In genomic region chr12:79934091-79934490, GRCm38 (mm10) we compare ENCODE assay signal across 19 mouse cellular contexts.
A peak's percentile ranks its signal among the peaks of the same experiment; 100 is the strongest.
DNase-seq lines count a peak whose midpoint lies in the region; ATAC-seq and TF ChIP-seq lines count a peak whose summit lies in the region.
"Had no signal": no experiment of that assay in that cellular context is flagged by ENCODE, and none has a peak within 500 bp of the region (broad histone marks: within the 10 kb centered on the region; RNA-seq: fewer than 3 reads in every experiment).

No protein-coding gene starts in this region.

- no peak for TF ChIP-seq POLR2A in lung, adult 2 months (IDR thresholded peaks at IDR 0.05; ENCODE audit: borderline replicate concordance, extremely low read depth, low read depth, low read length)

- H3K4me1 ChIP-seq in heart, embryonic 13.5 days, result peaks cover 52% of the 10 kb centered on the region
- peaks cover 38% of the 10 kb centered on the region for H3K4me1 ChIP-seq in lung, embryonic 14.5 days (ENCODE audit: insufficient read depth)
- peaks cover 6% of the 10 kb centered on the region for H3K4me1 ChIP-seq in lung, adult 2 months (ENCODE audit: control insufficient read depth, insufficient read depth, low read length)

- no peak overlapping the region for H3K4me3 ChIP-seq in heart, embryonic 13.5 days
- H3K4me3 ChIP-seq in lung, embryonic 14.5 days (ENCODE audit: low read depth, low read length), result no peak overlapping the region
- no peak overlapping the region for H3K4me3 ChIP-seq in lung, adult 2 months (replicated peaks; ENCODE audit: extremely low read depth, low read depth, low read length)
- H3K4me3 ChIP-seq: layer of hippocampus, adult 2 months; neural tube, embryonic 13.5 days had no signal

- peak overlapping the region; percentile 57 for H3K27ac ChIP-seq in heart, embryonic 13.5 days (replicated peaks)
- H3K27ac ChIP-seq in lung, embryonic 14.5 days (ENCODE audit: low read depth), result peak overlapping the region; percentile 87
- H3K27ac ChIP-seq: hindbrain, postnatal 0 days; kidney, postnatal 0 days; layer of hippocampus, adult 2 months; liver, embryonic 14.5 days; neural tube, embryonic 13.5 days; stomach, postnatal 0 days had no signal

- H3K36me3 ChIP-seq in heart, embryonic 13.5 days, result no peaks in the 10 kb centered on the region
- no peaks in the 10 kb centered on the region for H3K36me3 ChIP-seq in lung, embryonic 14.5 days (ENCODE audit: insufficient read depth)
- H3K36me3 ChIP-seq: neural tube, embryonic 13.5 days had no signal

- H3K27me3 ChIP-seq in heart, embryonic 13.5 days (replicated peaks), result no peaks in the 10 kb centered on the region
- H3K27me3 ChIP-seq in lung, embryonic 14.5 days (ENCODE audit: insufficient read depth, low read length), result no peaks in the 10 kb centered on the region
- H3K27me3 ChIP-seq: neural tube, embryonic 13.5 days had no signal

- 0 out of 2 replicates have a peak overlapping the region, but pooled peaks have one; percentile 41 for H3K9ac ChIP-seq in heart, embryonic 13.5 days
- H3K9ac ChIP-seq in lung, embryonic 14.5 days, result no peak overlapping the region
- H3K9ac ChIP-seq: liver, embryonic 14.5 days; neural tube, embryonic 13.5 days had no signal

- no peak for ATAC-seq in heart, embryonic 13.5 days (ENCODE audit: extremely low read depth, insufficient number of reproducible peaks, low FRiP score, low TSS enrichment)
- ATAC-seq in lung, embryonic 14.5 days (ENCODE audit: insufficient read depth), result peak; percentile 65
- ATAC-seq: hindbrain, postnatal 0 days had no signal

- no peaks in the 10 kb centered on the region for H3K9me3 ChIP-seq in heart, embryonic 13.5 days
- no peaks in the 10 kb centered on the region for H3K9me3 ChIP-seq in lung, embryonic 14.5 days (ENCODE audit: low read depth, low read length)
- H3K9me3 ChIP-seq: neural tube, embryonic 13.5 days had no signal

- no peak overlapping the region for H3K4me2 ChIP-seq in heart, embryonic 13.5 days
- H3K4me2 ChIP-seq in lung, embryonic 14.5 days, result no peak overlapping the region
- H3K4me2 ChIP-seq: neural tube, embryonic 13.5 days had no signal

- TF ChIP-seq CTCF in lung, embryonic 14.5 days (IDR thresholded peaks at IDR 0.05; ENCODE audit: low read depth), result peak; percentile 26
- TF ChIP-seq CTCF in lung, adult 2 months (IDR thresholded peaks at IDR 0.05; ENCODE audit: insufficient read depth, low read length), result no peak

- no peak for DNase-seq in heart, postnatal 4 days
- peak; percentile 93 for DNase-seq in lung, embryonic 14.5 days
- no peak for DNase-seq in lung, adult 2 months
- peak; percentile 82 for DNase-seq in lung, postnatal 10 days
- no peak for DNase-seq in left cerebral cortex, adult 18-20 months (ENCODE audit: low spot score in 2 of 2)
- DNase-seq in cerebellum, adult 8-10 months, result no peak
- DNase-seq: adrenal gland, adult 8-10 months; cerebellum, postnatal 14 days; kidney, adult 11 months; layer of hippocampus, postnatal 36 days; midbrain, embryonic 14.5 days; right cerebral cortex, adult 18-20 months had no signal

- 23% methylated on average over 7 of the region's 7 CpGs for WGBS in heart, embryonic 13.5 days
- 31% methylated on average over 7 of the region's 7 CpGs for WGBS in lung, embryonic 14.5 days
- 72% methylated on average over 7 of the region's 7 CpGs for WGBS in lung, adult 2 months

Comparison
In these comparisons a context has a peak if more than half of its experiments do, and no peak if none do; other contexts are left out.
1. DNase-seq: peak in lung, embryonic 14.5 days (single experiment) and lung, postnatal 10 days (single experiment); none in heart, postnatal 4 days (single experiment), lung, adult 2 months (single experiment), left cerebral cortex, adult 18-20 months (0 of 2) and cerebellum, adult 8-10 months (single experiment).